Mouse (Mus musculus) gastrocnemius, postnatal 14 days (tissue): ENCODE measurements around the gene Kif26b. TPM values are rescaled to one million over a fixed set of nuclear protein-coding genes. Genes with fewer than 3 reads are reported as not detected.

ENCODE experiments used
- DNase-seq: peaks from one replicate; pipeline ENCODE4 v3.0.0; 2021; ENCODE audit warnings: mixed read lengths
- intact Hi-C: fragments of 180-260 bp; cut with DNase I; formaldehyde crosslinking; loops from one replicate; pipeline ENCODE4 v1.15.1; 2025; ENCODE audit warnings: low total_unique reads
- total RNA-seq, 2 experiments: library from RNA; stranded (reverse); gene quantifications; 2 replicates each; pipeline ENCODE4 v1.2.3; 2021

Kif26b gene
- total RNA-seq, 2 experiments from 2014 or later = 1.1 to 1.2 TPM

DNA sequence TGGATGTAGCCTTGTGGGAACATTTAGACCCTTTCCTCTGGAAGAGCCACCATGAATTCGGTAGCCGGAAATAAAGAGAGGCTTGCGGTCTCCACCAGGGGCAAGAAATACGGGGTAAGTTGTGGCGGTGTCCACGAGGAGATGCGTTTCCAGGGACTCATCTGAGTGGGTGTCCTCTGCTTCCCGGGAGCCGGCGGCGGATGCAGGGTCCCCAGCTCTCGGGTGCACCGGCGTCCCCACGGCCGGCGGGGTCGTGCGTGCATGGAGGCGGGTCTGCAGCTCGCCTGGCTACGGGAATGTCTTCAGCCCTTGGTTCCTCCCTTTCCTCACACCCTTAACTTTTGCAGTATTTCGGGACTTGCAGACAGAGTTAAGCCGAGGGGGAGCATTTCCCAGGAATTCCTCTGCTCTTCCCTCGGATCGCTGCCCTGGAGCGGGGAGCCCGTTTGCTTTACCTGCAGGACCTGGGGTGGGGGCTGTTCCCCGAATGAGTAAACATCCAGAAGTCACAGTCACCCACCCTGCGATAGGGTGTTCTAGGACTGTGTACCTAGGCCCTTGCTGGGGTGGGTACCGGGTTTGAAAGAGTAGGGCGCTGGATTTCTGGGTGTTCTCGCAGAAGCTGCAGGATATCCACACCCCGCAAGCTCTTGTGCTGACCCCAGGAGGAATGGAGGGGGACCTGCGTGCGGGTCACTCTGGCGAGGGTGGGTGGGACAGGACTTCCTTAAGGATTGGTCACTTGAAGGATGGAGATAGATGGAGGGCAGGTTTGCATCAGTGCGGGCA lies 781 bp downstream of the Kif26b start:
- intact Hi-C loops = loop anchor here (5.0 kb wide), 3 partner anchors 158 to 703 kb away; no protein-coding TSS in a partner anchor
- DNase-seq = no peak

DNA sequence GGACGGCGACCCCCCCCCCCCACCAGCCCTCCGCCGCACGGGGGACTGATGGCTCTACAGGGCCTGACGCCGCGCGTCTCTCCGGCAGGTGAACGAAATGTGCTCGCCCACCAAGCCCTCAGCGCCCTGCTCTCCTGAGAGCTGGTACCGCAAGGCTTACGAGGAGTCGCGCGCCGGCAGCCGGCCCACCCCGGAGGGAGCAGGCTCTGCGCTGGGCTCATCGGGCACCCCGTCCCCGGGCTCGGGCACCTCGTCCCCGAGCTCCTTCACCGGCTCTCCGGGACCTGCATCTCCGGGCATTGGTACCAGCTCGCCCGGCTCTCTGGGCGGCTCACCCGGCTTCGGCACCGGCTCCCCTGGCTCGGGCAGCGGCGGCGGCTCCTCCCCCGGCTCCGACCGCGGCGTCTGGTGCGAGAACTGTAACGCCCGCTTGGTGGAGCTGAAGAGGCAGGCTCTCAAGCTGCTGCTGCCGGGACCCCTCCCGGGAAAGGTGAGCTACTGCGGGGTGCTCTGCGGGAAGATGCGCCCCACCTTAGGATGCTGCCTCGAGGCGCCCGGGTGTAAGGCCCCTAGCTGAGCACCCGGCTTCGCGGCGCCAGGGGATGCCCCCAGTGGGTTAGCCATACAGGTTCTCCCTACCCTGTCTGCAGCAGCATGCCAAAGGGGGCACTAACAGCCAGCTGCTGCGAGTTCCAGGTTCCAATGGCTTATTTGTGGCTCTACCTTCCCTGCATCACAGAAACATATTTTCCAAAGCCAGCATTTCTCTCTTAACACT lies 1.6 kb downstream of the Kif26b start:
- intact Hi-C loops = no loop called here
- DNase-seq = peak; percentile 78

DNA sequence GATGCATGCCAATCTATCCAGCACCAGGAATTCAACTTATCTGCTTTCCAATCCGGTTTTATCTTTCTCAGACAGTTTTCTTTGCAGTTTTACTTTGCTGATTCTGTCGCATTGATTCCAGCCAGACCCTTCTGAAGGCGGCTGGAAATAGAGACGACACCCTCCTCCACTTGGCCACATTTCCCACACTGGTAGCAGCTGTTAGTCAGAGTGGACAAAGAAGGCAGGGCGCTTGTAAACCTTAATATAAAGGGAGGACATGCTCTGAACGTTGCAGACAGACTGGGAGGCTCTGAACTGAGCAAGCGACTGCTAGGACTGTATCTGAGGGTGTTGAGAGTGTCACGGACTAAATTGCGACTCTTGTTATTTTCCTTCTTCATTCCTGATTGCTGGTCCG lies 11.3 kb downstream of the Kif26b start:
- no peak for DNase-seq
- intact Hi-C loops = no loop called here

DNA sequence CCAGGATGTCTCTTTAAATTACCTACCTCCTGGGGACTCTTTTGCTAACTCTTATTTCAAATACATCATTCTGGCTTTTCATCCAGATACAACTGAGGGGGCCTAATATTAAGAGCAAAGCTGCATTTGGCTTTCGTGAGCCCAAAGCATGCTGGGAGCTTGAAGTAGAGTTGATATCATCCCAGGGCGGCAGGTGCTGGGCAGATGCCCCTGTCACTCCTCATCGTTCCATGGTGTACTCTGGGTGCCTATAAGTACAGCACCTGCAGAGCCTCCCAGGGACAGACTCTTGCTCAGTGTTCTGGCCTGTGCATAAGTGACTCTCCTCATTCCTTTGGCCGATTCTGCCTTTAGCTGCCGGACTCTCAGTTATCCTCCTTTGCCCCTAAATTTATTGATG lies 13.5 kb downstream of the Kif26b start:
- DNase-seq = no peak
- intact Hi-C loops = no loop called here

DNA sequence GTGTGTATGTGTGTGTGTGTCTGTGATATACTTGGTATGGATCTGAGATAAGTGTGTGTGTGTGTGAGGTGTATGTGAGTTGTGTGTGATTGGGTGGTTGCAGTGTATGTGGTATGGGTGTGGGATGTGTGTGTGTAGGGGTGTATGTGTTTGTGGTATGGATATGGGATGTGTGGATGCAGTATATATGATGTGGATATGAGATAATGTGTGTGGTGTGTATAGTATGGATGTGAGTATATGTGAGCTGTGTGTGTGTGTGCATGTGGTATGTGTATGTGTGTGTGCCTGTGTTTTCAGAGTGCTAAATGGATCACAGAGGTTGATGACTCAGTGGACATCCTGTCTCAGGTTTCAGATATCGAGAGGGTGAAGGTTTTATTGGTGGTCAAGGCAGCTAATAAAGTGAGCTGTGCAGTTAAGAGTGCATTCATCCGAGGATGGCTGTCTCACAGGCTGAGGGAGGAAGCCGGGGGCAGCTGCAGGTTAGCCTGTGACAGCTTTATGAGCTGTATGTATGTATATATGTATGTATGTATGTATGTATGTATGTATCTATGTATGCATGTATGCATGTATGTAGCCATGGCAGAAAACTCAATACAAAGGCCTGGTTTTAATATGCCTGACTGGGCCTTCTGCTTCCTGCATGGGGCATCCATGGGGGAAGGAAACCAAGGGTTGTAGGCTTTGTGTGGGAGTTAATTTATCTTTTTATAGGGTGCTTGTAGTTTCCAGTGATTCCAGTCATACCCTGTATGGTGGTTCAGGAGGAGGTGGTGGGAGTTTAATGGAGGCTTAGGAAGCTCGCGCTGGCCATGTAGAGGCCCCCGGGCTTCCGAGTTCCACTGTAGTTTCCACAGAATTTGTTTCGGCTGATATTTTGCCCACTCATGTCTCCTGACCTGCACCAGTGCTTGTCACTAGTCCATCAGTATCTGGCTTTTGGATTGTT lies 14.3 kb downstream of the Kif26b start:
- DNase-seq = no peak
- intact Hi-C loops = no loop called here

DNA sequence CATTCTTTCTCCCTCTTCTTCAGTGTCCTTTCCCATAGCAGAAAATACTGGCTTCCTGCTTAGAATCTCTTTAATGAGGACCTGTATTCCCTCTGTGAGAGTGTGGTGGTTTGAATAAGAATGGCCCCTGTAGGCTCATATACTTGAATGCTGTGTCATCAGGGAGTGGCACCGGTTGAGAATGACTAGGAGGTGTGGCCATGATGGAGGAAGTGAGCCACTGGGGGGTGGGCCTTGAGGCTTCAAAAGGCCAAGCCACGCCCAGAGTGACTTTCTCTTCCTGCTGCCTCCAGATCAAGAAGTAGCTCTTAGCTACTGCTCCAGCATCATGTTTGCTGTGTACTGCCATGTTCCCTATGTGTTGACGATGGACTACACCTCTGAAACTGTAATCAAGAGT lies 15.7 kb downstream of the Kif26b start:
- intact Hi-C loops = no loop called here
- DNase-seq = no peak

DNA sequence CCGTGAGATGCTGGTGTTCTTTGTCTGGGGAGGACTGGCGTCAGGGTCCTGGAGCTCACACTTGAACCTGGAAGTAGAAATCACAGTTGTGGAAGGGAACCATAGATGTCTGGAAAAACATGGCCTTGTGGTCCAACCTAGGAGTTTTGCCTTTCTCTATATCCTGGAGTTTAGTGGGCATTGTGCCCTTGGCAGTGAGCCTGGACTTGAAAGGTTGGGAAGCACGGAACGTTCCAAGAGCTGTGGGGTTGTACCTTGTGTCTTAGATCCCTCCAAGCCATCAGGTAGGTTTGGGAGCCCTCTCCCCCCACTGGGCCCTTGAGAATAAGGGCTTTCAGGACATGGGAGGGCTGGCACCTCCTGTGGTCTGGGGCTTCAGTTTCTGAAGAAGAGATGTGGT lies 20.7 kb downstream of the Kif26b start:
- DNase-seq = no peak
- intact Hi-C loops = no loop called here

DNA sequence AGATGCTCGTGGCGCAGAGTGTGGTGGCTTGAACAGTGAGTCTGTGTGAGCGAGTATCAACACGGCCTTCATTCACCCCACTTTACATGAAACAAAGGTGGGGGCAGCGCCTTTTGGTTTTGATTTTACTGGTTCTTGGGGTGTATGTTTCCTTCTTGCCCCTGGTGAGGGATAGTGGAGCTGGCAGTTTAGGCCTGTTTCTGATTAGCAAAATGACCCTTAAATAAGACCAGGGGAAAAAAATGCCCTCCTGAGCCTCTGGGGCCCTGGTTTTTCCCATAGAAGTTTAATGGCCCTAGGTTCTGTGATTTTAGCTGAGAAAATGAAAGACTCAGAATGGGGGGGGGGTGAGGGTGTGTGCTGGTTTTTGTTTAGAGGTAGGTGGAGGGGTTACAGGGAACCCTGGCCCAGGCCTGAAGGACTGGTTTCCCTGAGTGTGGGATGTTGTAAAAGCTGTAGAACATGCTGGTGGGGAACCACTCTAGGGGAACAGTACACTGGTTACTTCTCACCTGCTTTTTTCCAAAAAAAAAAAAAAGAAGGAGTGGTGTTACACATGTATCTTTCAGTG lies 21.6 kb downstream of the Kif26b start:
- intact Hi-C loops = no loop called here
- no peak for DNase-seq

DNA sequence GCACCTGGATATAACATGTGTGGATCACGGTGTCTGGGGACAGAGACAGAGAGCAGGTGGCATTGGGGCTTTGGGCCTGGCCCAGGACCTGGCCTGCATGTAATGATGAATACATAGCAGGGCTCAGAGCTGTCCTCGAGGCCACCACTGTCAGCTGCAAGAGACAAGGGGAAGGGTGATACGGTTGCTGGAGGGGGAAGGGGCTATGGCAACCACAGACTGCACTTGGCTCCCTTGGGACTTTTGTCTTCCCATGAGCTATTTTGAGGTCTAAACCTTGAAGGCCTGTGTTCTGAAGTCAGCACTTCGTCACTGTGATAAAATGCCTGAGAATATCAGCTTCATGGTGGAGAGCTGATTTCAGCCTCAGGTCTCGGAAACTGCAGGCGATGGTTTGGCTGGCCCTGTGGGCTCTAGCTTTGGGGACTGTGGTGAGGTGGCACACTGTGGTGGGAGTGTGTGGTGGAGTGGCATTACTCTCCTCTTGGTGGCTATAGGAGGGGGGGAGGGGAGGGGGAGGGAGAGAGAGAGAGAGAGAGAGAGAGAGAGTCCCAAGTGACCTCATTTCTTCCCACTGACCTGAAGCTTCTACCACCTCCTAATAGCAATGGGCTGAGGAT lies 23.5 kb downstream of the Kif26b start:
- DNase-seq = no peak
- intact Hi-C loops = no loop called here

DNA sequence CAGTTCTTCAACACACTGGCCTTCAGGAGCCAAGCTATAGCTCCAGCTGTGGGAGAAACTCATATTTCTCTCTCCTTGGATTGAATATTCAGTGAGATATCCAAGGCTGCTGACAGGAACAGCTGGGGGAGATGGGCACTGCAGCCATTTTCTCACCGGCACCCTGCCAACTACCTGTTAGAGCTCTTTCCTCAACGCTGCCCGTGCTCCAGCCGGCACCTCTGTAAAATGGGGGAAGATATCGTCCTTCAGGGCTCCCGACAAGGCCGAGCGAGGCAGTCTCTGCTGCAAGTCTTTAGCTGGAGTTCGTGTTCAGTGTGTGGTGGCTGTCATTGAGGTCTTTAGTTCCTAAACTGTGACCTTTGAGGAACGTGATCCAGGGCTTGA lies 24.0 kb downstream of the Kif26b start:
- no peak for DNase-seq
- intact Hi-C loops = no loop called here

DNA sequence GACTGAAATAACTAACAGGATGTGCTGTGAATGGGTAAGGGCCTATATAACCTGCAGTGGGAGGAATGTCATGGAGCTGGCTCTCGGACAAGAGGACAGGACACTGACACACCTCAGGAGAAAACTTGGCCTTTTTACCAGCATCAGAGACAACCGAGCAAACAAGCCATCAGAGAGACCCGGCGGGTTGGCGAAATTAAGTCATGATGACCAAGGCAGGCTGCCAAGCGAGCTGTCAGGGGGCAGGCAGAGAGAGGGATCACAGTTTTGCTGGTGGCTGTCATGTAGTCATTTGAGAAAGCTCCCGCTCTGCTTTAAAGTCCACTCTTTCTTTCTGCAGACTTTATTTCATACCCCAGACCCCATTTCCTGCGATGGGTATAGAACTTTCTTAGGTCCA lies 27.3 kb downstream of the Kif26b start:
- intact Hi-C loops = no loop called here
- DNase-seq = no peak

DNA sequence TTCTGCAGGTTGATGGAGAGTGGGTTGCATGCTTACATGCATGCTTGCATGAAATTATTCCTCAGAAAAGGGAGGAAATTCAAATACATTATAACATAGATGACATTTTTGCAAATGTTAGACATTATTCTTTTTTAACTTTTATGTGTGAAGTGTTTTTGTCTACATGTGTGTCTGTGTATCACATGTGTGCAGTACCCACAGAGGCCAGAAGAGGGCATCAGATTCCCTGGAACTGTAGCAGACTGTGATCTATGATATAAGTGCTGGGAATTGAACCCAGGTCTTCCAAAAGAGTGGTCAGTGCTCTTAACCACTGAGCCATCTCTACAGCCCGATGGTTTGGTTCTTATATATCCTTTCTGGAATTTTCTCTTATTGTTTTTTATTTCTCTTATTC lies 31.1 kb downstream of the Kif26b start:
- no peak for DNase-seq
- intact Hi-C loops = no loop called here

DNA sequence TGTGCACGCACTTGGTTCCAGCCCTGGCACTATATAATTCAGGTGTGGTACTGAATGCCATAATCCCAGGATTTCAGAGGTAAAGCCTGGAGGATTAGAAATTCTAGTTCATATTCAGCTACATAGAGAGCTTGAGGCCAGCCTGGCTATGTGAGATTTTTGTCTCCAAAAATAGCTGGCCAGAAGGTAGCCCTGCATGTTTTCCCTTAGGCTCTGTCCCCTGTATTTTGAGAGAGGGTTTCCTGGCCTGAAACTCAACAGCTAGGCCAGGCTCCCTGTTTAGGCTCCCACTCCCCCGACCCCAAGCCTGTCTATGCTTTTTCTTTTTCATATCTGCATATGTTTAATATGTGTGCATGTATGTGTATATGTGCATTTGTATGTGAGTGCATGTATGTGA lies 34.9 kb downstream of the Kif26b start:
- no peak for DNase-seq
- intact Hi-C loops = no loop called here

DNA sequence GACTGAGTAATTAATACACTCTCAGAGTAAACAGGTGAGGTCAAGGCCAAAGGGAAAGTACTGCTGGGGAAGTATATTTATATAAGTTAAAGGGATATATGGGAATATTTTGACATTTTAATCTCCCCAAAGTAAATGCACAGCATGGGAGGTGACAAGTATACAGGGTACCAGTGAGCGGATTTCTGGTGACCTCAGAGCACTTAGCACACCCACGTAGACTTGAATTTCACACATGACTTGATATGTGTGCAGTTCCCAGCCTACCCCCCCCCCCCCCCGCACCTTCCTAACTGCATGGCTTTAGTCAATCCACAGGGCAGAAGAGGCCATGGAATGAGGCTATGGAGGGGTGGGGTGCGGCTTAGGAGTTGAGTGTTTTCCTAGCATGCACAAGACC lies 35.9 kb downstream of the Kif26b start:
- no peak for DNase-seq
- intact Hi-C loops = no loop called here

DNA sequence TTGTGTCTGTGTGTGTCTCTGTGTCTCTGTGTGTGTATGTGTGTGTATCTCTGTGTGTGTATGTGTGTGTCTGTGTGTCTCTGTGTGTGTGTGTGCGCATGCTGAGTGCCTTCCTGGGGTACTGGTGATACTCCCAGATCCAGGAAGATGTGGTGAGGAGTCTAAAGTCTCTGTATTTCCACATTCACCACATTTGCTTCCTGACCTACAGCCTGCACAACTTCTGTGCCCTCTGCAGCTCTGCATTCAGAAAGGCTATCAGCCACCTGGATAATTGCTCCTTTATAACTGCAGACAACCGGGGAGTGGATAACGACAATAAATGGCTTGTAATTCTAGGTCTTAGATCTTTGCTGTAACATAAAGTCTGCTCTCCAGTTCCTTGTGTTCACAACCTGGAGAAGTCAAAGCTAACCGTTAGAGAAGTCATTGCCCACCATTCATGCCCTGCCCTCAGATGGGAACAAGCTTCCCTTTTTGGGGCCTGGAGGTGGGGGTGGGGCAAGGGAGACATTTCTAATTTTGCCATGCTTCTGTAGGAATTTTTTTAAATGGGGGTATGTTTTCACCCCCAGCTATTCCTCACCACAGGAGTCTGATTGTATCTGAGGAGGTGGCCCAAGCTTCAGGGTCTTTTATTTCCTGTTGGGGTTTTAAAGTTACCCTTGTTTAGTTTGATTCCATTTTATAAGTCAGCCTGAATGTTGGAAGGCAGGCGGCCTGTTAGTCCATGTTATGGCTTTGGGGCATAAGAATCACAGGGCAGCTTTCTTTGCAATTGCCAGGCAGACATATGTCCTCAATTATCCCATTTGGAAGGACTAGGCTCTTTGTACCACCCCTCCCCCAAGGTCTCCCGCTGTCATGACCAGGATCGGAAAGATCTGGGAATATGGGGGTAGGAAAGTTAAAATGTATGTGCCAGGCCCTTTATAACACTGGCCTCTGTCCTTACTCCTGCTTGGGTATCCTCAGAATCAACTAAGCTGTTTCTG lies 39.9 kb downstream of the Kif26b start:
- intact Hi-C loops = no loop called here
- no peak for DNase-seq

DNA sequence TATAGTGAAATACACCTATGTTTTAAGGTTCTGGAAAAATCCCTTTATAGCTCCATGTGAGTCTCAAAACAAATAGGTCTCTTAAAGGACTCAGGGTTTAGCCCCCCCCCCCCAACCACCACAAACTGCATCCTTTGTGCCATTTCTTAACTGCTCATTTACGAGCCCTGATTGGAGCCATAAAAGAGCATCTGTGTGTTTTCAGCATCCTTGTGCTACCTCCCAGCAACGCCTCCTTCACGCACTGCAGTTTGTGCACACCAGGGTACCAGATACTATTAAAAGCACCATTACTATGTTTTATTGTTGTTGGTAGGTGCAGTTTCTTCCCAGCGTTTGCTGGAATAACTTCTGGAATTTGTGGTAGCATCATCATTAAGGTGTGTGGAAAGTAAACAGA lies 42.1 kb downstream of the Kif26b start:
- no peak for DNase-seq
- intact Hi-C loops = no loop called here

DNA sequence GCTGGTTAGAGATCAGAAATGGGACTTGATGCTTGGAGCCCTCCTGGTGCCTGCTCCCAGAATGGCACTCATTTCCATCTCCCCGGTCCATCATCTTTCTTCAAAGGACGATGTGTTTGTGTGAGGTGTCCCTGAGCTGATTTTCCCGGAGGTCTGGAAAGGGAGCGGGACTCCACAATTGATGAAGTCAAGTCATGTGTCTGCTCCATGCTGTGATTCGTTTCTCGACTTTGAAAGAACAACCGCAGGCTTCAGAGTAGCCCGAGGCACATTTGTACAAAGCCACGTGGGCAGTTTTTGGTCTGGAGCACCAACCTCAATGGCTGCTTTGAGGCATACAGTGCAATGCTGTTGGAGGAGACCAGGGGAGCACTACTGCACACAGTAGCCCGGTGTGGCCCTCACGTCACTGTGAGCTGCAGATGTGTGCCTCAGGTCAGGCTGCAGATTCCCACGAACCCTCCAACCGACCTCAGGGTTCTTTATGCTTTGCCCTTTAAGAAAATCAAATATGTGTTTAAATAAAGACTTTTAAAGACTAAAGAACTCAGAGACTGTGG lies 43.0 kb downstream of the Kif26b start:
- no peak for DNase-seq
- intact Hi-C loops = no loop called here
